Mouse (Mus musculus) ES-E14 (cell line): Measurements from ENCODE around the gene Ccdc8.

Experiments
- CHD2 ChIP-seq: IDR thresholded peaks from 2 replicates; pipeline ENCODE4 v1.6.1; 2014; ENCODE audit warnings: mild to moderate bottlenecking, low read depth, low read length, inconsistent platforms
- HCFC1 ChIP-seq: IDR thresholded peaks from 2 replicates; pipeline ENCODE4 v1.6.1; 2012; ENCODE audit warnings: low read length, inconsistent platforms, borderline replicate concordance; ENCODE audit not compliant: insufficient read depth
- MAFK ChIP-seq: IDR thresholded peaks from 2 replicates; pipeline ENCODE4 v1.6.1; 2014; ENCODE audit warnings: mild to moderate bottlenecking, low read depth, low read length, inconsistent platforms; ENCODE audit not compliant: insufficient read depth
- ZC3H11A ChIP-seq: IDR thresholded peaks from 2 replicates; pipeline ENCODE4 v1.6.1; 2012; ENCODE audit warnings: low read depth, mild to moderate bottlenecking, inconsistent platforms, low read length, borderline replicate concordance

- TF ChIP-seq MAFK (no peak), CHD2 (no peak), HCFC1 (no peak), ZC3H11A (no peak)
Measured at GRCm38 (mm10) chr7:17028923-17029322, 36.4 kb downstream of the Ccdc8 start.
